Mouse (Mus musculus) lung, adult 2 months (tissue): ENCODE data around the gene Gm20388.

Experiments
- CTCF ChIP-seq: fragments of 200-500 bp; IDR thresholded peaks from 2 replicates; pipeline ENCODE4 v1.5.1; 2011; ENCODE audit warnings: mild to moderate bottlenecking, low read length, control low read depth; ENCODE audit not compliant: insufficient read depth
- POLR2A ChIP-seq: fragments of 200-500 bp; IDR thresholded peaks from 2 replicates; pipeline ENCODE4 v1.6.1; 2011; ENCODE audit warnings: low read depth, mild to moderate bottlenecking, control low read depth, low read length, borderline replicate concordance; ENCODE audit errors: extremely low read depth

DNA sequence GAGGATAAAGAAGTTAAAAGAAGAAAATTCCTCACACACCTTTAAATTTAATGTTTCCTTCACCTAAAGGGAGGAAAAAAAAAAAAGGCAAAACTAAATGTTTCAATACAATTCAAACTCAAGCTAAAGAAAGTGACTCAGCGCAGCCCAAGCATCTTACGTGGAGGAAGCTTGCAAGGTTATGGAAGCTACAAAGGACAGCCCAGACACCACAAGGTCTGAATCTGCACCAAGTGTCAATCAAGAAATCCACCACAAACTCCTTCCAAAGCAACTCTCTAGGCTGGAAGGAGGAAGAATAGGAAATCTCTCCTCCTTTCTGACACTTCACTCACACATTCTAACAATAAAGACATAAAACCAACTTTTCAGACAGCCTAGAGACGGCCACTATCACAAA lies 3068.8 kb downstream of the Gm20388 start:
- no peak for TF ChIP-seq CTCF
- TF ChIP-seq POLR2A, result no peak
